Mouse (Mus musculus) heart, postnatal 0 days (tissue): Measurements from ENCODE around the gene Tcf3.

Experiments used
- CTCF ChIP-seq: IDR thresholded peaks from 2 replicates; pipeline ENCODE4 v1.5.1; 2016; ENCODE audit warnings: antibody characterized with exemption, control low read depth, low read depth
- EP300 ChIP-seq: IDR thresholded peaks from 2 replicates; pipeline ENCODE4 v1.6.1; 2016; ENCODE audit warnings: antibody characterized with exemption, low read depth

GRCm38 (mm10) chr10:80371411-80371966 is 62.0 kb downstream of the Tcf3 start:
- TF ChIP-seq CTCF (no peak), EP300 (no peak)
